ENCODE assay signal across 23 mouse cellular contexts in genomic region chr13:79673358-79673757, GRCm38 (mm10).
DNase-seq lines count a peak whose midpoint lies in the region; ATAC-seq lines count a peak whose summit lies in the region.
"Had no signal": no experiment of that assay in that cellular context is flagged by ENCODE, and none has a peak within 500 bp of the region (broad histone marks: within the 10 kb centered on the region; RNA-seq: fewer than 3 reads in every experiment).

No protein-coding gene starts in this region.

- ATAC-seq in midbrain, embryonic 12.5 days (ENCODE audit: low FRiP score, low read depth), result peak; percentile 52; the same call in 1 of the 2 replicates
- ATAC-seq in hindbrain, embryonic 13.5 days (ENCODE audit: low FRiP score), result no peak
- ATAC-seq: CD4-positive, CD25-positive, alpha-beta regulatory T cell, adult 4 months; intestine, embryonic 15.5 days had no signal

- no peak overlapping the region for H3K9ac ChIP-seq in midbrain, embryonic 12.5 days (replicated peaks)
- H3K9ac ChIP-seq in hindbrain, embryonic 13.5 days, result no peak overlapping the region
- H3K9ac ChIP-seq: embryonic facial prominence, embryonic 12.5 days; heart, embryonic 13.5 days; hindbrain, embryonic 14.5 days; intestine, embryonic 15.5 days had no signal

- DNase-seq in embryo, embryonic 11 days, result peak; percentile 1
- DNase-seq in embryo, embryonic 10 days (ENCODE audit: low spot score), result no peak
- no peak for DNase-seq in midbrain, embryonic 10.5 days (ENCODE audit: low spot score)
- peak; percentile 10 for DNase-seq in forelimb bud, embryonic 11.5 days (ENCODE audit: low read depth, low spot score)
- DNase-seq in gastrocnemius, postnatal 4 days (ENCODE audit: low spot score in 2 of 2), result no peak
- DNase-seq: adrenal gland, postnatal 10 days; B cell, adult 2 months; cerebellum, adult 11-12 months; cerebellum, adult 9-11 months; cerebellum, postnatal 36 days; gastrocnemius, adult 2 months; gastrocnemius, postnatal 25 days; heart, adult 11 months; heart, postnatal 36 days; kidney, adult 18-20 months had no signal

- no peaks in the 10 kb centered on the region for H3K4me1 ChIP-seq in midbrain, embryonic 12.5 days
- H3K4me1 ChIP-seq in midbrain, embryonic 10.5 days, result no peaks in the 10 kb centered on the region
- H3K4me1 ChIP-seq in hindbrain, embryonic 13.5 days (replicated peaks), result no peaks in the 10 kb centered on the region
- H3K4me1 ChIP-seq: embryonic facial prominence, embryonic 12.5 days; heart, embryonic 13.5 days; intestine, embryonic 15.5 days had no signal

- no peaks in the 10 kb centered on the region for H3K36me3 ChIP-seq in midbrain, embryonic 12.5 days
- H3K36me3 ChIP-seq in midbrain, embryonic 10.5 days, result no peaks in the 10 kb centered on the region
- no peaks in the 10 kb centered on the region for H3K36me3 ChIP-seq in hindbrain, embryonic 13.5 days
- H3K36me3 ChIP-seq: embryonic facial prominence, embryonic 12.5 days; G1E; heart, embryonic 13.5 days; intestine, embryonic 15.5 days had no signal

- no peak overlapping the region for H3K4me2 ChIP-seq in midbrain, embryonic 12.5 days (replicated peaks)
- H3K4me2 ChIP-seq in hindbrain, embryonic 13.5 days, result no peak overlapping the region
- H3K4me2 ChIP-seq: embryonic facial prominence, embryonic 12.5 days; heart, embryonic 13.5 days; hindbrain, embryonic 14.5 days; intestine, embryonic 15.5 days had no signal

- H3K27ac ChIP-seq in midbrain, embryonic 12.5 days (replicated peaks), result no peak overlapping the region
- H3K27ac ChIP-seq in midbrain, embryonic 10.5 days (replicated peaks), result no peak overlapping the region
- H3K27ac ChIP-seq in hindbrain, embryonic 13.5 days, result no peak overlapping the region
- H3K27ac ChIP-seq: embryonic facial prominence, embryonic 12.5 days; gastrocnemius, adult 2 months; heart, embryonic 13.5 days; hindbrain, embryonic 14.5 days; intestine, embryonic 15.5 days had no signal

- no peaks in the 10 kb centered on the region for H3K27me3 ChIP-seq in midbrain, embryonic 12.5 days
- H3K27me3 ChIP-seq in midbrain, embryonic 10.5 days (ENCODE audit: low read depth, poor library complexity, severe bottlenecking), result no peaks in the 10 kb centered on the region
- H3K27me3 ChIP-seq in hindbrain, embryonic 13.5 days, result no peaks in the 10 kb centered on the region
- H3K27me3 ChIP-seq: embryonic facial prominence, embryonic 12.5 days; heart, embryonic 13.5 days; intestine, embryonic 15.5 days had no signal

- H3K4me3 ChIP-seq in midbrain, embryonic 12.5 days, result no peak overlapping the region
- H3K4me3 ChIP-seq in midbrain, embryonic 10.5 days, result no peak overlapping the region
- no peak overlapping the region for H3K4me3 ChIP-seq in hindbrain, embryonic 13.5 days
- H3K4me3 ChIP-seq: embryonic facial prominence, embryonic 12.5 days; gastrocnemius, adult 2 months; heart, embryonic 13.5 days; intestine, embryonic 15.5 days had no signal

- H3K9me3 ChIP-seq in midbrain, embryonic 12.5 days, result no peaks in the 10 kb centered on the region
- no peaks in the 10 kb centered on the region for H3K9me3 ChIP-seq in midbrain, embryonic 10.5 days (replicated peaks)
- peaks cover 3% of the 10 kb centered on the region; the same call in 1 of the 2 replicates for H3K9me3 ChIP-seq in hindbrain, embryonic 13.5 days
- H3K9me3 ChIP-seq: embryonic facial prominence, embryonic 12.5 days; heart, embryonic 13.5 days; intestine, embryonic 15.5 days had no signal

- 77% methylated on average over 2 of the region's 2 CpGs for WGBS in midbrain, embryonic 12.5 days
- WGBS in midbrain, embryonic 10.5 days, result 86% methylated on average over 2 of the region's 2 CpGs
- 72% methylated on average over 2 of the region's 2 CpGs for WGBS in hindbrain, embryonic 13.5 days

Comparison
In these comparisons a context has a peak if more than half of its experiments do, and no peak if none do; other contexts are left out.
1. DNase-seq: peak in embryo, embryonic 11 days (single experiment) and forelimb bud, embryonic 11.5 days (single experiment); none in embryo, embryonic 10 days (single experiment), midbrain, embryonic 10.5 days (single experiment) and gastrocnemius, postnatal 4 days (0 of 2).